Mouse (Mus musculus): ENCODE measurements around the gene Lrrd1. TPM values are rescaled to one million over a fixed set of nuclear protein-coding genes. Genes with fewer than 3 reads are reported as not detected.
"Not testable (repeated sequence)": the region's sequence is repeated elsewhere in the genome, so short reads cannot be mapped to it uniquely, and the experiment has no call there.

The Lrrd1 gene
- polyA plus RNA-seq, 1 experiment from 2014 or later: 0.18 TPM

DNA sequence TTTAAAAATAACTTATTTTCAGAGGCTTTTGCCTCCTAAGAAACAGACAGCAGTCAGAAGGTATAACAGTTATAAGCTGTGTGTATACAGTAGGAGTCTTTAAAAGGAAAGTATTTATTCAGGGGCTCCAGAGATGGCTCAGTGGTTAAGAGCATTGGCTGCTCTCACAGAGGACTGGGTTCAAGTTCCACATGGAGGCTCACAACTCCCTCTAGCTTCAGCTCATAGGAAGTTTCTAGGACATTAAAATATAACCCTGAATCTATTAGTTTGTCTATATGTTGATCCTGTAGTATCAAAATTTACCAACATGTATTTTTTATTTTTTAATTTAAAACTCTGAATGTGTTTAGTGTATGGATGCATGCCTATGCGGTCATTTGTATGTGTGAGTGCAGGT is 36.5 kb upstream of the Lrrd1 start:
- Histone ChIP-seq H3K4me1 (ENCODE audit: control insufficient read depth, insufficient read depth, low read length) (peaks cover 8% of the 10 kb centered on the region), H3K36me3 (ENCODE audit: control insufficient read depth, insufficient read depth, low read length) (peaks cover 6% of the 10 kb centered on the region), H3K4me2 (ENCODE audit: low read length) (no peak overlapping the region), H3K9me3 (replicated peaks; ENCODE audit: control insufficient read depth, low read length, poor library complexity, severe bottlenecking) (no peaks in the 10 kb centered on the region), H3K27me3 (ENCODE audit: control insufficient read depth, insufficient read depth, low read depth, low read length) (no peaks in the 10 kb centered on the region), H3K9ac (ENCODE audit: low read depth, low read length) (no peak overlapping the region), H3K4me3 (ENCODE audit: low read depth, low read length) (no peak overlapping the region), H3K27ac (ENCODE audit: low read length) (no peak overlapping the region)
- WGBS: 97% methylated on average over 1 of the region's 1 CpGs
- no peak for ATAC-seq

DNA sequence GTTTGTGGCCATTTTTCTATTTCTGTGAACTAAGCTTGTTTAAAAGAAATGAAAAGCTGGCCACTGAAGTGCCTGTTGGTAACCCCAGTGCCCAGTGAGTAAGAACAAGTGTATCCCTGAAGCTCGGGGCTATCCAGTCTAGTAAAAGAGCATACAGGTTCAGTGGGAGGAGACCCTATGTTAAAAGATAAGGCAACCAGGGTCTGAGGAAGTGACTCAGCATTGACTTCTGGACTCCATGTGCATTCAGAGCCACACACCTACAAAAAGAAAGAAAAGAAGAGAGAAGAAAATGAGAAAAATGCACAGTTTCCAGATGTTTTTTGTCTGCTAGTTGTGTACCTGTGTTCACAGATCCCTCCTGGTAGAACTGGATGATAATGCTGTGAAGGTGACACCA is 10.9 kb upstream of the Lrrd1 start:
- H3K27me3 ChIP-seq (ENCODE audit: control insufficient read depth, insufficient read depth, low read depth, low read length): no peaks in the 10 kb centered on the region
- no peaks in the 10 kb centered on the region for H3K4me1 ChIP-seq (ENCODE audit: control insufficient read depth, insufficient read depth, low read length)
- H3K9ac ChIP-seq (ENCODE audit: low read depth, low read length): no peak overlapping the region
- no peak overlapping the region for H3K4me2 ChIP-seq (ENCODE audit: low read length)
- peaks cover 34% of the 10 kb centered on the region for H3K36me3 ChIP-seq (ENCODE audit: control insufficient read depth, insufficient read depth, low read length)
- H3K4me3 ChIP-seq (ENCODE audit: low read depth, low read length): no peak overlapping the region
- no peak for ATAC-seq
- no peak overlapping the region for H3K27ac ChIP-seq (ENCODE audit: low read length)
- WGBS: 93% methylated on average over 1 of the region's 1 CpGs
- H3K9me3 ChIP-seq (replicated peaks; ENCODE audit: control insufficient read depth, low read length, poor library complexity, severe bottlenecking): peaks cover 2% of the 10 kb centered on the region; the same call in 1 of the 2 replicates

DNA sequence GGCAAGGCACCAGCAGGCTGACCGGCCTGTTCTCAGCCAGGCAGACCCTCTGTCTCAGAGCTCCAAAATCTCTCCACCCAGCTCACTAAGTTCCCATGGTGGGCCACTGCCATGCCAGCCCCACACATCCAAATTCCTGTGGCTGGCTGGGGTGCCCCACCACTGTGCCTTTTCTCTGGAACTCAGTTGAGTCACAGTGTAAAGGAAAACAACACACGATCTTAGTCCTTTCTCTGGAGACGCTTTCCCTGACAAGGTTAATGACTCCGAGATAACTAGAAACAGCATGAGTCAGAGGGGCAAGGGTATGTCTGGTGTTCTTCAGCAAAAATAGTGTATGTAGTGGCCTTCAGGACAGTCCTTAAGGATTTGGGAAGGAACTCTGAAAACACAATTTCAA is 25.2 kb downstream of the Lrrd1 start:
- no peaks in the 10 kb centered on the region for H3K36me3 ChIP-seq (ENCODE audit: control insufficient read depth, insufficient read depth, low read length)
- H3K9me3 ChIP-seq (replicated peaks; ENCODE audit: control insufficient read depth, low read length, poor library complexity, severe bottlenecking): no peaks in the 10 kb centered on the region
- no peak overlapping the region for H3K9ac ChIP-seq (ENCODE audit: low read depth, low read length)
- H3K4me2 ChIP-seq (ENCODE audit: low read length): no peak overlapping the region
- 88% methylated on average over 4 of the region's 4 CpGs for WGBS
- no peaks in the 10 kb centered on the region for H3K27me3 ChIP-seq (ENCODE audit: control insufficient read depth, insufficient read depth, low read depth, low read length)
- no peak overlapping the region for H3K27ac ChIP-seq (ENCODE audit: low read length)
- no peaks in the 10 kb centered on the region for H3K4me1 ChIP-seq (ENCODE audit: control insufficient read depth, insufficient read depth, low read length)
- ATAC-seq: no peak
- H3K4me3 ChIP-seq (ENCODE audit: low read depth, low read length): no peak overlapping the region

DNA sequence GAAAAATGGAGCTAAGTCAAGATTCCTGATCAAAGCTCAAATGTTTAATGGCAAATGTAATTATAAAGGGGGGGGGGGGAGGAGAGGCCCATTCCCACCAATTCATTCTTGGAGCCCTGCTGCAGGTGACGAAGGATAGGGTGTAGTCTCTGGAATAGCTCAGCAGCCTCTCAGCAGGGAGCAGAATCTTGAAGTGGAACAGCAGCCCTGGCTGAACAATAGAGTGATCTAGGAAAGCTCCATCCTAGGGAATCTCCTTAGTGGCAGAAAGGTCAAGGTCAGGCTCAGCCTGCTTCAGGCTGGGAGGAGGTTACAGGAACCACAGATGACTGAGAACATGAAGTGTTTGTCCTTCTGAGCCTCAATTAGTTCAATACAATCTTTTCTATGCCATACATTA is 27.4 kb downstream of the Lrrd1 start:
- H3K9me3 ChIP-seq (replicated peaks; ENCODE audit: control insufficient read depth, low read length, poor library complexity, severe bottlenecking): no peaks in the 10 kb centered on the region
- no peak overlapping the region for H3K27ac ChIP-seq (ENCODE audit: low read length)
- no peaks in the 10 kb centered on the region for H3K4me1 ChIP-seq (ENCODE audit: control insufficient read depth, insufficient read depth, low read length)
- H3K4me3 ChIP-seq (ENCODE audit: low read depth, low read length): no peak overlapping the region
- H3K4me2 ChIP-seq (ENCODE audit: low read length): no peak overlapping the region
- no peaks in the 10 kb centered on the region for H3K27me3 ChIP-seq (ENCODE audit: control insufficient read depth, insufficient read depth, low read depth, low read length)
- H3K36me3 ChIP-seq (ENCODE audit: control insufficient read depth, insufficient read depth, low read length): no peaks in the 10 kb centered on the region
- H3K9ac ChIP-seq (ENCODE audit: low read depth, low read length): no peak overlapping the region
- no peak for ATAC-seq
- WGBS: 24% methylated on average over 1 of the region's 1 CpGs

DNA sequence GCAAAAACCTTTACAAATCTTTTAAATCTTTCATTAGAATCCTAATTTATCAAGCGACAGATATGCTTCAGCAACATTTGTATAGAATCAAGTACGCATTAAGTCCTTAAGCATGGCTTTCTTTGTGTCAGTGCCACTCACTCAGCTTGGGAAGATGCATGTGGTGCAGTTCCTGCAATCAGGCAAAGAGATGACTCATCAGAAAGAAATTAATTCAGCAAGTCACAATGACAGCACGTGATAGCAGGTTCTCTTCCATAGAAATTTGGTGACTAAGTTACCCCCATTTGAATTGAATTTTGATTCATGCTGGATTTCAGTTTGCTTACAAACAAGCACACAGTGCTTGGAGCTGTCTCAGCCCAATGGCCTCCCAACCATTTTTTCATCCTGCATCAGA is 28.5 kb downstream of the Lrrd1 start:
- no peak overlapping the region for H3K9ac ChIP-seq (ENCODE audit: low read depth, low read length)

DNA sequence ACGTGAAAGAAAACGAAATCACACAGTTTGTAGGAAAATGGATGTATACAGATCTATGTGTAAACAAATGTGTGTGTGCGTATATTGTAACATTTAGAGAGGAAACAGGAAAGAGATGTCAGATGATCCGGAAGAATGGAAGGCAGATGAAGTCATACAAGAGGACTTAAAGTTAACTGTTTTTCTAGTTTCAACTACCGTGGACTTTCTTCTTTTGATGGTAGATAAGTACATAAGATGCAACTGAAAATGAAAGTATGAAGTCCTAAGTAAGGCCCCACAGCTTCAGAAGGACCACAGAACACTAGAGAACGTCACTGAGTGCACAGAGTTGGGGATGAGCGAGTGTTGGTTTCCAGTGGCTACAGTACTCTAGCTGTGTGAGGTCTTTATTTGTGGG is 41.9 kb downstream of the Lrrd1 start:
- H3K36me3 ChIP-seq (ENCODE audit: control insufficient read depth, insufficient read depth, low read length); H3K4me3 ChIP-seq (ENCODE audit: low read depth, low read length); H3K27me3 ChIP-seq (ENCODE audit: control insufficient read depth, insufficient read depth, low read depth, low read length); H3K27ac ChIP-seq (ENCODE audit: low read length); H3K9ac ChIP-seq (ENCODE audit: low read depth, low read length); H3K4me2 ChIP-seq (ENCODE audit: low read length); H3K9me3 ChIP-seq (replicated peaks; ENCODE audit: control insufficient read depth, low read length, poor library complexity, severe bottlenecking); H3K4me1 ChIP-seq (ENCODE audit: control insufficient read depth, insufficient read depth, low read length); ATAC-seq: not testable (repeated sequence)
- WGBS: 90% methylated on average over 7 of the region's 7 CpGs

More for the DNA sequence above, 28.5 kb downstream of the Lrrd1 start:
- no peaks in the 10 kb centered on the region for H3K27me3 ChIP-seq (ENCODE audit: control insufficient read depth, insufficient read depth, low read depth, low read length)
- no peak overlapping the region for H3K4me3 ChIP-seq (ENCODE audit: low read depth, low read length)
- H3K36me3 ChIP-seq (ENCODE audit: control insufficient read depth, insufficient read depth, low read length): no peaks in the 10 kb centered on the region
- WGBS: 64% methylated on average over 3 of the region's 3 CpGs
- no peak overlapping the region for H3K27ac ChIP-seq (ENCODE audit: low read length)
- no peaks in the 10 kb centered on the region for H3K4me1 ChIP-seq (ENCODE audit: control insufficient read depth, insufficient read depth, low read length)
- no peak for ATAC-seq
- H3K4me2 ChIP-seq (ENCODE audit: low read length): no peak overlapping the region
- no peaks in the 10 kb centered on the region for H3K9me3 ChIP-seq (replicated peaks; ENCODE audit: control insufficient read depth, low read length, poor library complexity, severe bottlenecking)

DNA sequence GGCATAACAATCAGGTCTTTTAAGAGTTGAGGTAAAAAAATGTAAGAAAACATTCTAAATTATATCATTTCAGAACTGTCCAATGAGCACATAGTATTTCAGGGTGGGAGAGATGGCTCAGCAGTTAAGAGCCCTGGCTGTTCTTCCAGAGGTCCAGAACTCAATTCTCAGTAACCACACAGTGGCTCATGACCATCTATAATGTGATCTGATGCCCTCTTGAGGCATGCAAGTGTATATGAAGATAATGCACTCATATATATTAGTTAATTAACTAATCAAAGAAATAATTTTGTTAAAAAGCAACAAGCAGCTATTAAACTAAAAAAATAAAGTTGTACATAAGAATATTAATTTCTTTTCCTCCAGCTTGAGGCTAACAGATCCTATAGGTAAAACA is 44.2 kb downstream of the Lrrd1 start:
- H3K4me3 ChIP-seq (ENCODE audit: low read depth, low read length): no peak overlapping the region
- no peak overlapping the region for H3K27ac ChIP-seq (ENCODE audit: low read length)
- no peaks in the 10 kb centered on the region for H3K36me3 ChIP-seq (ENCODE audit: control insufficient read depth, insufficient read depth, low read length)
- H3K9me3 ChIP-seq (replicated peaks; ENCODE audit: control insufficient read depth, low read length, poor library complexity, severe bottlenecking): no peaks in the 10 kb centered on the region
- no peak overlapping the region for H3K4me2 ChIP-seq (ENCODE audit: low read length)
- H3K9ac ChIP-seq (ENCODE audit: low read depth, low read length): no peak overlapping the region
- no peak for ATAC-seq
- no peaks in the 10 kb centered on the region for H3K27me3 ChIP-seq (ENCODE audit: control insufficient read depth, insufficient read depth, low read depth, low read length)
- peaks cover 7% of the 10 kb centered on the region for H3K4me1 ChIP-seq (ENCODE audit: control insufficient read depth, insufficient read depth, low read length)

DNA sequence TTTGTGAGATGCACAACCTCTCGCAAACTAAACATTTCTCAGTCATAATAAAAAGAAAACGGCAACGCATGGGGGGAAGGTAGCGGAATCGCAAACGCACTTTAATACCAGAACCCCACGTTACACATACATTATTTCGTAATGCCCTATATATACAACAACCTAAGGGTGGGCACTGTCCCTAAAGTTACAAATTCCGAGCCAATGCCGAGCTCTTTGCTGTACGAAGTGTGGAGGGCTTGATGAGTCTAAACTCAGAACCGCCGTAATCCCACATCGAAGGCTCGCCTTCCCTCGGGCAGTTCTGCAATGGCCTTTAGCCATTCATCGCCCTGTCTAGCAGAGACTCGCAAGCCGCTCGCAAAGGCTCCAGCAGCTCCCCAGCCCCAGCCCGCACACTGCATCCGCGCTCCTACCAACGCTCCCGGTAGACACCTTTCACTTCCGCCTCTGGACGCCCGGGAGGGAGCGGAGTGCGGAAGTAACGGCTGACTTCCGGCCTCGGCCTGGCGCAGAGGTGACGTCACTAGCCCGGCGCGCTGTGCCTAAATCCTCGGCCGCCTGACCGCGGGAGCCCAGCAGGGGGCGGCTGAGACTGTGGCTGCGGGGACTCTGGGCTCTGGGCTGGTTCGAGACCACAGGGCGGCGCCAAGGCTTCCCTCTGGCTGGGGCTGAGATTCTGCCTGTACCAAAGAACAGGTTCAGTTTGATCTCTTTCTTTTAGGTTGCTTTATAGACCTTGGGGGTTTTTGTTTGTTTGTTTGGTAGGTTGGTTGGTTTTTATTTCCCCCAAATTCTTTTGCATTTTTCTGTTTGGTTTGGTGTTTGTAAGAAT is 48.7 kb downstream of the Lrrd1 start, which contains the start of gene Mterf1a:
Gene Mterf1a (minus strand): TSS at position 475 of the 835 bp plus-strand sequence.
- not testable (repeated sequence) for H3K9me3 ChIP-seq (replicated peaks; ENCODE audit: control insufficient read depth, low read length, poor library complexity, severe bottlenecking); H3K27me3 ChIP-seq (ENCODE audit: control insufficient read depth, insufficient read depth, low read depth, low read length); H3K4me1 ChIP-seq (ENCODE audit: control insufficient read depth, insufficient read depth, low read length); H3K36me3 ChIP-seq (ENCODE audit: control insufficient read depth, insufficient read depth, low read length); H3K27ac ChIP-seq (ENCODE audit: low read length)
- peak; percentile 99 for ATAC-seq
- Histone ChIP-seq H3K9ac (ENCODE audit: low read depth, low read length) (peak within 1 kb of the TSS; percentile 30; the same call in 1 of the 2 replicates), H3K4me2 (ENCODE audit: low read length) (peak within 1 kb of the TSS; percentile 74), H3K4me3 (ENCODE audit: low read depth, low read length) (peak within 1 kb of the TSS; percentile 35)
- 5% methylated on average over 8 of the region's 47 CpGs for WGBS

DNA sequence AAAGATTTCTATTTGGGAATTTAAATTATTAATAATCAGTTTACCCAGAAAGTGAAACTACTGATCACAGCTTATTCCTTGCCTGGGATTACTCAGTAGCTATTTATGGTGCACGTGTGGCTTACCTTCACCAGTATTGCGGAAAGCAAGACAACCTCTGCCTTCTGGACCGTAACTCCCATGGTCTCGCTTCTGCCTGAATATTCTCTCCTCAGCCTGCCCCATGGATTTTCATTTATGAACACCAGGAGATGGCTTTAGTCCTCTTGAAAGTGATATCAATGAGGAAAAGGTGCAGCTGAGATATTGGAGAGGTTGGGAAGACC is 49.3 kb downstream of the Lrrd1 start:
- 97% methylated on average over 4 of the region's 4 CpGs for WGBS
- not testable (repeated sequence) for H3K27ac ChIP-seq (ENCODE audit: low read length); H3K9ac ChIP-seq (ENCODE audit: low read depth, low read length); H3K27me3 ChIP-seq (ENCODE audit: control insufficient read depth, insufficient read depth, low read depth, low read length); H3K9me3 ChIP-seq (replicated peaks; ENCODE audit: control insufficient read depth, low read length, poor library complexity, severe bottlenecking); ATAC-seq; H3K4me1 ChIP-seq (ENCODE audit: control insufficient read depth, insufficient read depth, low read length); H3K4me2 ChIP-seq (ENCODE audit: low read length); H3K36me3 ChIP-seq (ENCODE audit: control insufficient read depth, insufficient read depth, low read length)
- H3K4me3 ChIP-seq (ENCODE audit: low read depth, low read length): peak overlapping the region; percentile 33

All from midbrain, embryonic 16.5 days (tissue).